Mouse (Mus musculus) gastrocnemius, postnatal 36 days (tissue): ENCODE data around the gene Gm21905. TPM values are rescaled to one million over a fixed set of nuclear protein-coding genes. Genes with fewer than 3 reads are reported as not detected.
A peak's percentile ranks its signal among the peaks of the same experiment; 100 is the strongest.

ENCODE experiments used
- DNase-seq, 2 experiments: peaks; one replicate each; pipeline ENCODE4 v3.0.0; 2022
- intact Hi-C: fragments of 180-260 bp; cut with DNase I; formaldehyde crosslinking; loops from one replicate; pipeline ENCODE4 v1.15.1; 2025
- long read RNA-seq, 2 experiments: library from polyadenylated mRNA; stranded (forward); transcript quantifications; one replicate each; pipeline ENCODE4 v2.0.0; 2021
- total RNA-seq, 2 experiments: library from RNA; stranded (reverse); gene quantifications; 2 replicates each; pipeline ENCODE4 v1.2.3; 2021

Gene Gm21905
- total RNA-seq: not detected
- long read RNA-seq, experiment 1: 0 reads
- long read RNA-seq, experiment 2: 0 reads

DNA sequence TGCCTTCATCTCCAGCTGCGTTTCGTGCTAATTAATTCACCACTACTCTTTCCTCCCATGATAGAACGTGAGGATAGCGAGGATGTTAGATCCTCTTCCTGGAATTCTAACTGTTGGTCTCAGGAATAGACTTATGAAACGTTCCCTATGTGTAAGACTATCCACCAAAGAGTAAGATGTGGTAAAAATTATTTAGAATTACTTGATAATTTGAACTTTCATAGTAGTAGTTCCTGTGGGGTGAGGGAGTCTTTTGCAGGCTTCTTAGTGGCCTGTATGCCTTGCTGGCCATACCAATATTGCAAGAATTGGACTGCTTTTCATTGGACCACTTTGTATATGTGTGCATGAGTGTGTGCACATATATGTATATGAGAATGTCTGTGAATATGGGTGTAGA, at the start of gene Gm21905:
Gene Gm21905, minus strand, starts transcription at position 101 of the 400 bp plus-strand sequence.
- no peak for DNase-seq
- intact Hi-C loops: no loop called here

DNA sequence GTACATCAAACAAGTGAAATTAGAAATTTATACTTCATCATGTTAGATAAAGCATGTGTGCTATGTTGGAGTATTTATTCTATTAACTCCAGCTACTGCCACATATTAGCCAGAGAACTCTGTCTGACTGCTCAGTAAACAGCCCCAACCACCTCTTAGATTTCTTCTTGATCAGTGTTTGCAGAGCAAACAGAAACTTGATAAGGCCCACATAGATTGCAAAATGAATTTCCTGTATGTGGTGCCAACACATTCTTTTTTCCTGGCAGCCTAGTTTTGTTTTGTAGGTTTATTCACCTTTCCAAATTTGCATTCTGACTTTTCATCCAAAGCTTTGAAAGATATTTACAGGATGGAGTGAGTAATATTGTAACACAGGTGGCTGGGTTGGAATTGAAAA, 44.2 kb upstream of the Gm21905 start:
- intact Hi-C loops: no loop called here
- DNase-seq: no peak

DNA sequence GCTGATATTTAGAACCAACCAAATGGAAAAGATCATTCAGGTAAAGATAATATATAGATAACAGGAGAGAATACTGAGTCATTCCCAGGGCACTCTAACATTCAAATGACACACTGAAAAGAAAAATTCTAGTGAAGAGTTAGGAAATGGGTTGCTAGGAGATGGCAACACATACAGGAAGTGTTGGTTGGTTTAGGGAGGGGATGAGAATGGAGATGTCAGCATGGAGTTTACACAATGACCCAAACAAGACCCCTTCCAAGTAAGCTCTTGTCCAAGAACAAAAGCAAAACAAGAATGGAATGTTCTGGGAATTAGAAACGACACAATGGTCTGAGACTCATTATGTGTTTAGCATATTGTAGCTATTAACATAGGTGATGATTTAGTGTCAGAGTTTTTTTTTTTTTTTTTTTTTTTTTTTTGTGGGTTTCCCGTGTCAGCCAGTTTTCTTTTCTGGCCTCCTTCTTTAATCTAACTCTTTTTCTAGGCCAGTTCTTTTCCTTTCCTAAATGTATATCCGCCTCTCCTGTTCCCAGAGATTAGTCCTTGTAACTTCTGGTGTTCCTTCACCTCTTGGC, 35.8 kb upstream of the Gm21905 start:
- no peak for DNase-seq
- intact Hi-C loops: no loop called here

DNA sequence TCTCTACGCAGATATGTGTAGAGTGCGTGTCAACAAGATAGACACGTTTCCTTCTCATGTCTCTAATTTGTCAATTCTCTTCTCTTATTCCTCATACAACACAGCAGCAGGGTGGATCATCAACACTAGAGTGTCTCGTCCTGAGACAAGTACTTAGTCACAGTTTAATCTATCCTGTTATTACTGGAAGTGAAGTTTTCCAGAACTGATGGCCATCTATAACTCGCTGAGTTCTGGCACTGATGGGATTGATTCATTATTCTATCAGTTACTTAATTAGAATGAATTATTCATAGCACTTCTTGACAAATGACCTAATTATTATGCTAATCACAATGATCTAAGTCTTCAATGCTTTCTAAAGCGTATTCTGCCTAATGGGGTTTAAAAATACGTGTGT, 23.3 kb upstream of the Gm21905 start:
- DNase-seq: no peak
- intact Hi-C loops: no loop called here

DNA sequence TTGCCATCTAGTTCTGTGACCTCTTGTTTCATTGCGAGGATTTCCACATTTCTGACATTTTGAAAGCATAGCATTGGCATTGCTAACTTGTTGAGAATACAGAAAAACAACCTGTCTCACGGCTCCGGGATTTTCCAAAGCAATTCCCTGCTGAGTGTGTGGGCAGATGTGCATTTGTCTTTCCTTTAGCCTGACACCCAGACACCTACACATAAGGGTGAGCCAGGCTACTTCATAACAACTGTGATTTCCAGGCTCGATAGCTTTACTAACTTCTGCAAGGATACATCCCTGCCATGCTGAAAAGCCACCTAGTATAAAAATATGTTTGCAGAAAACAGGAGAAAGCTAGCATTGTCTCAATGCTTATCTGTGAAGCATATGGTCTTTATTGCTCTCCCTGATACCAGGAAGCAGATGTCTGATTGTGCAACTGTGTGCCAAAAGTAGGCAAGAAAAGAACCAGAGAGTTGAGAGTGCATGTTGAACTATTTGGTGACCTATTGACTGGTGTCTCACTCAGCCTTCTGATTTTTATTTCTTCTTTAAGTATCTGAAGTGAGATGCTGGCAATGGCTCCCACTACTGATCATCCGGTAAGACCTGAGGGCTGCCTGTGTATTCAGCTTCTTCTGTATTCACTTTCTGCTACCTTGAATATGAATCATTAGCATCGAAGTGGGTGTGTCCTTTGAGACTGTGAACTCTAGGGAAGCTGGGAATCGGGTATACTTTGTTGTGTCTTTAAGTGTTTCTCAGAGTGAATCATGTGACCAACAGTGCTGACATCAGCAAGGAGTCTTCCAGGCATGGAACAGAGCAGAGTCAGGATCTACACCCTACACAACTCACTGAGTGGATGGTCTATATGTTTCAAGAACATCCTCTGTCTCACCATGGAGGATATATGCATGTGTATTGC, 15.7 kb upstream of the Gm21905 start:
- no peak for DNase-seq
- intact Hi-C loops: no loop called here

DNA sequence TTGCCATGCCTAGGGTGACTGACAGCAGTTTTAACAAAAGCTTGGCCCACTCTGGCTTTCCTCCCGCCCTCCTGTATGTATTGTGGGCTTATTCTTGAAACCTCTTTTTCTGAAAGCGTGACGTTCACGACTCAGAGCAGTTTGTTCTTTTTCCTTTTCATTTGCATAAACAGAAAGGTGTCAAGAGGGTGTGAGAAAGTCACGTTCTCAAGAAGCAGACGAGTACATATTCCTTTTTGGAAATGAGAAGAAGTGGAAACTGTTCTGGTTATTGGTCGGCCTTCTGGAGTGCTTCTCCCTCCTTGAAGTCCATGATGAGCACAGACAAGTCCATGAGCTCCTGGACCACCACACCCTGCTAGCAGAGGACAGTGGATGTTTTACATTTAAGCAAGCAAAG, 9.3 kb upstream of the Gm21905 start:
- no peak for DNase-seq
- intact Hi-C loops: no loop called here

DNA sequence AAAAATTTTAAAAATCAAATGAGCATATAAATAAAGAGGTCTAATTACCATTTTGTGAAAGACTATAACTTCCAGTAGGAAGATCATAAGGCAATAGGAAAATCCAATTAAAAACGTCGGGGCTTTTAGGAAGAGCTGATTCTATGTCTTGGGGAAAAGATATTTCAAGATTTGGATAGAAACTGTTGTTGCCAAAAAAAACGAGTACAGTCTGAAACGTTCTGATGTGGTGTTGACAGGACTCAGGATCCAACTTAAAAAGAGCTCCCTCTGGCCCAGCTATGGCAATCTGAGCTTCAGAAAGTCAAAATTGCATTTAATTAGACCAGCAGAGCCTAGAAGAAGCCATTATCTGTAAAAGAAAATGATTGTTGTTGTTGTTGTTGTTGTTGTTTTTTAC, 7.9 kb upstream of the Gm21905 start:
- intact Hi-C loops: no loop called here
- DNase-seq: no peak

DNA sequence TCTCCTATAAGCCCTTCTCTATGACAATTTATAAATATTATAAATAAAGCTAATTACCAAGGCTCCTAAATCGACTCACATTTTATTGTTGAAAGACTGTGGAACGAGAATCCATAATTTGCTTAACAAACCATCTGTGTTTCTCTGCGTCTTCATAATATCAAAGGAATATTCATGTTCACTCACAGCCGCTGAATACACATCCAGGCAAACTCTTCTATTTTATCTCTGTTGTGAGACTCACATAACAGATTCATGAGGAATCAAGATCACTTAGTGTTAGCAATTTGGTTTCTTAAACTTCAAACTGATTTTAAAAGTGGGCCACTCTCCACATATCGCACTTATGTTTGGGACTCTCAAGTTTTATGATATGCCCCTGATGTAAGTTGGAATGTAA, 1.9 kb upstream of the Gm21905 start:
- no peak for DNase-seq
- intact Hi-C loops: no loop called here

DNA sequence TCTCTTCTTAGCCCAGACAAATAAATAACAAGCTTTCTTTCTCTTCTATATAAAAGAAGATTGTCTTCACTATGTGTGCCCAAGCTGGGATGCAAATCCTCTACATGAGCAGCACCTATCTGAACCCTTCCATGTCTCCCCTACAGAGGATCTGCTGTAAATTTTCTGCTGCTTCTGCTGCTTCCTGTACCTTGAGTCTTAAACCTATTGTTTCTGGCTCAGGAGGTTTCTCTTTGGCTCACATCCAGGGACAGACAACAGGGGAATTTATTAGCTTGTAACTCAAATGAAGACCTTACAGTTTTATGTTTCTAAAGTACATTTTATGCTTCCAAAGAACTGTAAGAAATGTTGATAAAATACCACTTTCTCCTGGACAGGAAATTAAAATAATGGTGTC, 785 bp upstream of the Gm21905 start:
- intact Hi-C loops: no loop called here
- DNase-seq: no peak

DNA sequence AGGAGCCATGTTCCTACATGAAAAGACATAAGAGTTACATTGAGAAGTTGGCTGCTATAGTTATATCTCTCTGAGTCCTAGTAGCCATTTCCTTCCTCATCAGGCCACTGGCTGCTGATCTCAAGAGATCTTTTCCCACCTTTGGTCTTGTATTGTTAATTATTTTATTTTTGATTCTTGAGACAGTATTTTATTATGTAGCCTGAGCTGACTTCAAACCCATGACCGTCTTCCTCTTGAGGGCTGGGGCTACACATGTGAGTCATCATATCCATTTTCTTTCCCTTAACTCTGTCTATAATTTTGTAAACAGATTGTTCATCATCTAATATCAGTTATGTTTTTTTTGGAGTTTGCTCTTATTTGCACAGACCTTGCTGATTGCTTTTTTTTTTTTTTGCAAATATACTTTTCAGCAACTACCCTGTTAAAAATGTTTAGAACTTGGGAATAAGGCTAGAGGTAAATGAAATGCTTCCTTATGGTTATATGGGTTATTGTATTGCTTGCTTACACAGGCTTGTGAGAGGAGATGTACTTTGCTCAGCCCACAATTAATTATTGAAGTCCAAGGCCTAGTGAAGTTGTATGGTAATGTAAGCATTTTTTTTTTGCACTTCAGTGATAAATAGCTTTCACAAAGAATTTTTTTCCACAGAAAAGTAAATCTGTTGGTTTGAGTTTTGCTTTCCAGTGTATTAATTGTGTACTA, 2.0 kb downstream of the Gm21905 start:
- intact Hi-C loops: loop anchor here (5.0 kb wide), 1 partner anchor 187 kb away; no protein-coding TSS in a partner anchor

DNA sequence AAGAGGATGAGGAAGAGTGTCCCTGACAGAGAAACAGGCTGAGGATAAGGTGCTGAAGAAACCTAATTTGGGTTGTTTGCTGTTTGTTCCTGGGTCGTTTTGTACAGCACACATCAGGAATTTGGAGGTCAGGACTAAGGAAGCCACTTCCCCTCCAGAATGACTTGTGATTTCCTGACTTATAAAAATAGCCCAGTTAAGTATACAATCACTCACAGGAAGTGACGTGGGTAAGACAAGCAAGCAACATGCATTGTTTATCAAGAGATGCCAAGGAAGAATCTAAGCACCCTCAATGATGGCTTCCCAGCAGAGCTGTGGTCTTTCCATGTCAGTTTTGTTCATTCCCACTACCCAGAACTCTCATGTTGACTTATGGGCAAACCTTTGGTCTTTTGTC, 3.0 kb downstream of the Gm21905 start:
- intact Hi-C loops: loop anchor here (5.0 kb wide), 1 partner anchor 186 kb away; no protein-coding TSS in a partner anchor
- DNase-seq: no peak

More for the DNA sequence above, 2.0 kb downstream of the Gm21905 start:
- DNase-seq: no peak

DNA sequence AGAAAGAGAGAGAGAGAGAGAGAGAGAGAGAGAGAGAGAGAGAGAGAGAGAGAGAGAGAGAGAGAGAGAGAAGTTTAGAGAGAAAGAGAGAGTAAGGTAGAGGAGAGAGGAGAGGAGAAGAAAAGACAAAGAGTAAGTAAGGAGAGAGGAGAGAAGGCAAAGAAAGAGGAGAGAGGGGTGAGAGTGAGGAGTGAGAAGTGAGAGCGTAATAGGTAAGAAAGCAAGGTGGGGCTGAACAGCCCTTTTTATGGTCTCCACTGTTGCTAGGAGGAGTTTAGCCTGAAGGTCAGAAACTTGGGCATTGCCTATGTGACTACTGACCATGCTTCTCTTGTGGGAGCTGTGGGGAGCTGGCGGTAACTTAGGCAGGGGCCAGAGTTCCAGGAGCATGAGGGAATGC, 4.9 kb downstream of the Gm21905 start, which contains the start of gene Gm5108:
Gene Gm5108, plus strand, starts transcription at position 301 of the 400 bp plus-strand sequence.
- DNase-seq: no peak
- intact Hi-C loops: loop anchor here (5.0 kb wide), 1 partner anchor 184 kb away; no protein-coding TSS in a partner anchor

DNA sequence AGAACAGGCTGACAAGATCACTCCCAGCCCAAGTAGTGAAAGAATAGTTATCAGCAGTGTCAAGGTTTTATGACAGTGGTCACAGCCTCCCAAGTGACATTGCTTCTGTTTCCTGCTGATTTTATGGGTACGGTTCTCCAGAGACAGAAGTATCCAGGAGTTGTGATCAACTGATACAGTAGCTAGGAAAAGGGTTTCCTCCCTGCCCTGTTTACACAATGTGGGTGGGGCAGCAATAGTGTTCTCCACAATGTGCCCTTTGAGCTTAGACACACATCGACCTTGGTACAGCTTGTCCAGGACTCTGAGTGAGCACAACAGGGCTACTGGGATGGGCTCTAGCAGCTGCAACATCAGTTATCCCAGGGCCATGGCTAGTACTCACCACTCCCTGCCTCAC, 14.6 kb downstream of the Gm21905 start:
- intact Hi-C loops: no loop called here

DNA sequence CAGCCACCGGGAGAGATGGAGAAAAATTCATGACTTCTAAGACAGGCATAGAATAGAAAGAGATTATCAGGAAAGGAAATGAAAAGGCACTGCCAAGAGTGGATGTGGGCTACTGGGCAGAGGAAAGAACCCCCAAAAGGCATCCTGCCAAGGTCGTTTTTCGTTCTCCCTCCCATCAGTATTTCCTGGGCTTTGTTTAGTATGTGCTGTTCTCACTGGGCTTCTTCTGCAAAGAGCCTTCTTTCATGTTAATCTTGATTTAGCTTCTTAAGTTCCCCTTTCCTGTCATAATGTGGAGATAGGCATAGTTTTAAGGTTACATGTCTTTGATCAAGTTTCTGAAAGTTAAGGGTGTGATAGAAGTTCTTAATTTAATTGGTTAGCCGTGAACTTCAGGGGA, 15.6 kb downstream of the Gm21905 start:
- intact Hi-C loops: no loop called here
- no peak for DNase-seq

More for the DNA sequence above, 14.6 kb downstream of the Gm21905 start:
- DNase-seq: no peak

DNA sequence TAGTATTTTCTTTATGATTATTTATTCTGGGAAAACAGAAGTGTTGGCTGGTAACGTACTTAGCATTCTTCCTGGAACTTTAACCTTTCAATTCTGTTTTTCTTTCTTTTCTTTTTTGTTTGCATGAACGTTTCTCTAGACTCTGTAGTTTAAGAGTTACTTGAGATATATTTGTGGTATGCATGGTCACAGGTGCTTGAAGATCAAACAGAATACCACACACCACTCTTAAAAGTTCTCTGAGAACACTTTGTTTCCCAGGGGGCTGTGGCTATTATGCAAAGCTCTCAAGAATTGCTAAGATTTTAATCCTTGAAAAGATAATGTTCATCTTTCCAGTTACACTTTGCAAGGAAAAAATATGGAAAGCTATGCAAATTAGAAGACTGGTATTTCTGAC, 41.7 kb downstream of the Gm21905 start:
- no peak for DNase-seq
- intact Hi-C loops: no loop called here

DNA sequence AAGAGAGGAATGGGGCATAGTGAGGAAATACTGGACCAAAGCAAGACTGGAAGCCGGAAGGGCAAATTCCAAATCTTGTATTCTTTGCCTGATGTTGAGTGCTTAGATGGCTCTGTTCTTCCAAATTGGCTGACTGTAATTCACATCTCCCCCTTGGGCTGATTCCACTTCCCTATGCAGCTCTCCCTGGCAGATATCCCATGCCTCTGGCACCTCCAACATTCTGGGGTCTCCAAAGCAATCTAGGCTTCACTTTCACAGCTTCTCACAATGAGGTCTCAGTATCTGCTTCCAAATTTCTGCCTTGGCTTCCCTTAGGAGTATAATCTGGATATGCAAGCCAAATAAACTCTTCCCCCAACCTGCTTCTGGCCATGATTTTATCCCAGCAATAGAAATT, 47.3 kb downstream of the Gm21905 start:
- no peak for DNase-seq
- intact Hi-C loops: no loop called here

DNA sequence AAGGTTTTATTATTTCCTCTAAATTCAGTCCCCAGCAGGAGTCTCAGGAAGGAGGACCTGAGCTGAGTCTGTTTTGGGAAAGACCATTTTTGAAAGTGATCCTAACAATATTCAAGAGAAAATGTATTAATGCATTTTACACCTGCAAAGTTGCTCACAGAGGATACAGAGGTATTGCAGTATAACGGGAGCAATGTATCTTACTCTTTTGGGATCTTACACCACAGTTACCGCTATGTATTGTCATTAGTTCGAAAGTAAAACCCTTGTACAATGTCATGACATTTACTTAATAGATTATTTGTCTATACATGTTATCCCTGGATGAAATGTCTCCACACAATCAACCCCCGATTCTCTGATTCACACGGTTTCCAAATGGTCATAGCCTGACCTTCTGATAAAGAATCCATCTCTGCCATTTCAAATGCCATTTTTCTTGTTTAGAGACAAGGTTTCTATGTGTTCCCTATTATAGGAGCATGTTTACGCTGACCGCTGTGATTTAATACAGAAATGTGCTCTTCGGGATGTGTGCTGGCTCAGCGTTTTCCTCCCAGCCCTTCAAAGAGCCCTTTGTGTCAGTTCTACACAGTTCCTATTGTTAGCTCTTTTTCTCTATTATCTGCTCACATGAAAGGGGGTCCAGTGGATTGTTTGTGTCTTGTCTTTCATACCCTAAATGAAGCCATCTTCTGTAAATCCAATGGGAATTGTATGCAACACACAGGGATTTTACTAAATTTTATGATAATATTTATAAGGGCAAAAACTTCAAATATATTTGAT, 61.6 kb downstream of the Gm21905 start:
- DNase-seq: no peak
- intact Hi-C loops: no loop called here

DNA sequence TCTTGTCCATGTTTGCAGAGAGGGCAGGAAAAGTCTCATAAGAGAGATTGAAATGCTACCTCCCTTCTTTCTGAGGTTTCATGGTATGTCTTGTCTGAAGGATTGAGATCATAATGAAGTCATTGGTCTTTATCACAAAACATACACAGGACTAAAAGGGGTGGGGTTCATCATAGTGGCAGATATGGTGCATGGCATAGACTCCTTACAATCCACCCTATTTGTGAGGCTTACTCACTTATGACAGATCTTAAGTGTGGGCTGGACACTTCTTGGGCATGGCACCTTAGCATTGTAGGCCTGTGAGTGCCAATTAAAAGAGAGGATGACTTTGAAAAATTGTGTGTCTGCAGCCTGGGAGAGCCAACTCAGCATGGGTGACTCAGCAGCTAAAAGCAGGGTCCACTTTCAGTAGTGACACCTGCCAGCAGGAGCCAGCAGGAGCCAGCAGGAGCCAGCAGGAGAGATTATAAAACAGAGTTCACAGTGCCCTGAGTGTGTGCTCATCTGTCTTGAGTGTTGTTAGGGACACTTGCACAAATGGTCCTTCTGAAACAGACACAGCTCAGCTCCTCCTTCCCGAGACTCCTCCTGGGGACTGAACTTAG, 62.6 kb downstream of the Gm21905 start:
- intact Hi-C loops: no loop called here
- peak in 1 of 2 experiments; percentile 5 for DNase-seq
